Mouse (Mus musculus): Measurements from ENCODE around the gene Ly86. TPM values are rescaled to one million over a fixed set of nuclear protein-coding genes. Genes with fewer than 3 reads are reported as not detected.

The Ly86 gene
- total and polyA plus RNA-seq, 3 experiments: not detected

- Histone ChIP-seq H3K9ac (ENCODE audit: control insufficient read depth, low read depth, low read length, poor library complexity, severe bottlenecking) (no peak overlapping the region), H3K4me3 (ENCODE audit: control insufficient read depth in 1 of 2, insufficient read depth in 1 of 2, low read depth in 2 of 2, low read length in 2 of 2) (no peak overlapping the region), H3K79me2 (ENCODE audit: control insufficient read depth, insufficient read depth, low read length, poor library complexity) (no peaks in the 10 kb centered on the region), H3K4me1 (ENCODE audit: control insufficient read depth in 1 of 2, insufficient read depth in 2 of 2, low read length in 2 of 2) (peaks cover 0 to 3% of the 10 kb centered on the region in 2 experiments; a peak in 1 of 4 replicates), H3K9me3 (replicated peaks; ENCODE audit: insufficient read depth, low read length) (no peaks in the 10 kb centered on the region), H3K36me3 (ENCODE audit: control insufficient read depth in 1 of 2, insufficient read depth in 2 of 2, low read length in 2 of 2) (peaks cover 0 to 2% of the 10 kb centered on the region in 2 experiments; a peak in 1 of 4 replicates), H3K27ac (ENCODE audit: control insufficient read depth, low read depth, low read length) (no peak overlapping the region), H3K27me3 (ENCODE audit: control insufficient read depth in 1 of 2, insufficient read depth in 2 of 2, low read length in 2 of 2) (no peaks in the 10 kb centered on the region; a peak in 1 of 4 replicates)
- TF ChIP-seq ZKSCAN1 (IDR thresholded peaks at IDR 0.05; ENCODE audit: low read depth, low read length): no peak
- no peak for TF ChIP-seq EP300 (IDR thresholded peaks at IDR 0.05; ENCODE audit: low read depth in 1 of 2, low read length in 2 of 2)
- TF ChIP-seq ELF1 (IDR thresholded peaks at IDR 0.05; ENCODE audit: low read depth, low read length): no peak
- no peak for TF ChIP-seq SIN3A (IDR thresholded peaks at IDR 0.05; ENCODE audit: low read length)
- no peak for TF ChIP-seq ETS1 (IDR thresholded peaks at IDR 0.05; ENCODE audit: low read depth, low read length)
- no peak for TF ChIP-seq E2F4 (IDR thresholded peaks at IDR 0.05; ENCODE audit: borderline replicate concordance, low read depth, low read length)
- no peak for TF ChIP-seq CHD2 (IDR thresholded peaks at IDR 0.05; ENCODE audit: low read length)
- no peak for TF ChIP-seq MYB (IDR thresholded peaks at IDR 0.05; ENCODE audit: low read depth, low read length)
- TF ChIP-seq NRF1 (IDR thresholded peaks at IDR 0.05; ENCODE audit: insufficient read depth, low read depth, low read length, poor library complexity, severe bottlenecking): no peak
- TF ChIP-seq POLR2AphosphoS5 (IDR thresholded peaks at IDR 0.05; ENCODE audit: borderline replicate concordance, low read depth, low read length): no peak
- no peak for DNase-seq (ENCODE audit: low read depth, low spot score)
Measured at GRCm38 (mm10) chr13:37345823-37346222, 815 bp downstream of the Ly86 start.

GRCm38 (mm10) chr13:37347871-37348595 is 3.0 kb downstream of the Ly86 start:
- Histone ChIP-seq H3K4me1 (ENCODE audit: control insufficient read depth in 1 of 2, insufficient read depth in 2 of 2, low read length in 2 of 2) (peaks cover 0 to 3% of the 10 kb centered on the region in 2 experiments; a peak in 1 of 4 replicates), H3K9me3 (replicated peaks; ENCODE audit: insufficient read depth, low read length) (no peaks in the 10 kb centered on the region), H3K4me3 (ENCODE audit: control insufficient read depth in 1 of 2, insufficient read depth in 1 of 2, low read depth in 2 of 2, low read length in 2 of 2) (peak overlapping the region; percentile 24 to 28; a peak in 3 of 4 replicates), H3K9ac (ENCODE audit: control insufficient read depth, low read depth, low read length, poor library complexity, severe bottlenecking) (no peak overlapping the region), H3K36me3 (ENCODE audit: control insufficient read depth in 1 of 2, insufficient read depth in 2 of 2, low read length in 2 of 2) (peaks cover 0 to 2% of the 10 kb centered on the region in 2 experiments; a peak in 1 of 4 replicates), H3K79me2 (ENCODE audit: control insufficient read depth, insufficient read depth, low read length, poor library complexity) (no peaks in the 10 kb centered on the region), H3K27ac (ENCODE audit: control insufficient read depth, low read depth, low read length) (no peak overlapping the region), H3K27me3 (ENCODE audit: control insufficient read depth in 1 of 2, insufficient read depth in 2 of 2, low read length in 2 of 2) (no peaks in the 10 kb centered on the region; a peak in 1 of 4 replicates)
- peak; percentile 34 for DNase-seq (ENCODE audit: low read depth, low spot score)
- TF ChIP-seq MYC (IDR thresholded peaks at IDR 0.05; ENCODE audit: low read depth, low read length) (0 out of 2 replicates have a peak, but pooled peaks have one; percentile 22), MAX (IDR thresholded peaks at IDR 0.05; ENCODE audit: low read length) (no peak), ZNF384 (IDR thresholded peaks at IDR 0.05; ENCODE audit: low read depth, low read length) (peak; percentile 88)

Measured in MEL (cell line).